Mouse (Mus musculus): ENCODE data around the gene Chka.

DNA sequence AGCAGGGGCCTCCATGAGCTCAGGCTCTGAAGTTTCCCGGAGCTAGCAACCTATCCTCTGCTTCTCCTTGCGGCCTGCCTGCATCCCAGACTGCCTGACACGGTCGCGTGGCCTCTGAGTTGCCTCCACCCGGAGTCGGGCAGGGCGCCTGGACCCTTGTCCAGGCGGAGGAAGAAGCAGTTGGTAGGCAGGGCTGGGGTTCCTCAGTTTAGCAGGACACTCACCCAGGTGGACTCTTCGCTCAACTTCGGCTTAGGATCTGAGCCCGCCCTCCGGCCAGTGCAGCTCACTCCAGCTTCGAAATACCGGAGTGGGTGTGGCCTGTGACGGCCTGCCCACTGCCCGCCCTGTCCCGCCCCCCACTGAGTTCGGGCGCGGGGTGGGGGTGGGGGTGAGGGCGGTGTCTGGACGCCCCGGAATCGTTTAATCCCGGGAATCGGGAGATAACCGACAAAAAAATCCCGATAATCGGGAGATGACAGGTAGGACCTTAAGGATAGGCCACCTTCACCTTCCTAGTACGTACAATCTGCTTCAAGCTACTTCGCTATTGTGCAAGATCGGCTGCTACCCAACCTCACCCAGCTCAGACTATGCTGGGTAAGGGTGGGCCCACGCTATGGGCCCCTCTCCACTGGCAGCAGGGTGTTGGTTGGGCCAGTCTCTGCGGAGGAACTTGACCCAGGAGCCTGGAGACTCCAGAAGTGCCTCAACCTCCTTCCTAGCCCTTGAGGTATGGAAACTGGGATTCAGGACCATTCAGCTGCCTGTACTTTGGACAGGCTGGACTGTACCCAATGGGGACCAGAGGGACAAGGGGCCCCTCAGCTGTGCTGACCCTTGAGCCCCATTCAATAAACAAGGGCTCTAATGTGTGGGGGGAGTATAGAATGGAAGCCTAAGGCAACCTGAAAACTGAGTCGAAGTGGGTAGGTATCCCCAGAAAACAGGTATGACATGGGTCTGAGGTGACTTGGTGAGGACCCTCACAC lies 55.5 kb downstream of the Chka start, which contains the start of gene Tcirg1:
- no peak for TF ChIP-seq CTCF (conservative IDR thresholded peaks at IDR 0.05 in 1 of 2, IDR thresholded peaks at IDR 0.05 in 1 of 2; ENCODE audit: low read depth in 2 of 2, low read length in 2 of 2)
- 0 out of 2 replicates have a peak, but pooled peaks have one; percentile 6 for TF ChIP-seq TBP (conservative IDR thresholded peaks at IDR 0.05; ENCODE audit: low read depth, low read length)
- peak; percentile 72; the same call in 1 of the 2 replicates for TF ChIP-seq POLR2AphosphoS2 (IDR thresholded peaks at IDR 0.05; ENCODE audit: low read depth, low read length)
- no peak for TF ChIP-seq BHLHE40 (IDR thresholded peaks at IDR 0.05; ENCODE audit: low read depth, low read length)
- peak; percentile 74 for TF ChIP-seq POLR2A (IDR thresholded peaks at IDR 0.05; ENCODE audit: low read depth, low read length)
- no peak for TF ChIP-seq ZC3H11A (IDR thresholded peaks at IDR 0.05; ENCODE audit: low read depth, low read length)
- no peak for TF ChIP-seq EP300 (IDR thresholded peaks at IDR 0.05; ENCODE audit: low read length)
- no peak; the same call in 1 of the 2 replicates for TF ChIP-seq CHD1 (IDR thresholded peaks at IDR 0.05; ENCODE audit: low read depth, low read length)
- TF ChIP-seq NELFE (IDR thresholded peaks at IDR 0.05; ENCODE audit: low read depth, low read length): peak; percentile 52; the same call in 1 of the 2 replicates
- TF ChIP-seq TCF12 (IDR thresholded peaks at IDR 0.05; ENCODE audit: low read depth, low read length): peak; percentile 62; the same call in 1 of the 2 replicates
